Mouse (Mus musculus) CH12.LX (cell line): ENCODE results near the gene Gramd1a. TPM values are rescaled to one million over a fixed set of nuclear protein-coding genes. Genes with fewer than 3 reads are reported as not detected.

Experiments used
- DNase-seq: peaks from one replicate; pipeline ENCODE4 v3.0.0-alpha.2; 2013; ENCODE audit errors: extremely low read depth
- H3K27ac ChIP-seq: 2 replicates; pipeline ENCODE4 v1.5.1; 2012; ENCODE audit warnings: low read depth, mild to moderate bottlenecking, control low read depth, moderate library complexity; ENCODE audit not compliant: insufficient read depth
- H3K27me3 ChIP-seq: replicated peaks from 2 replicates; pipeline ENCODE3; 2012; ENCODE audit warnings: inconsistent platforms
- H3K36me3 ChIP-seq, 2 experiments: replicated peaks in 1 of 2; 2 replicates each; pipeline versions ENCODE3 to v1.6.1; 2012; ENCODE audit warnings: inconsistent platforms in 1 of 2, low read length in 1 of 2, mild to moderate bottlenecking in 1 of 2, mixed read lengths in 1 of 2, moderate library complexity in 1 of 2; ENCODE audit not compliant: control insufficient read depth in 1 of 2, insufficient read depth in 1 of 2
- H3K4me1 ChIP-seq, 2 experiments: 2 replicates each; pipeline ENCODE4 v1.6.1; 2012; ENCODE audit warnings: inconsistent platforms in 1 of 2, moderate library complexity in 1 of 2; ENCODE audit not compliant: insufficient read depth in 2 of 2, control insufficient read depth in 1 of 2
- H3K4me2 ChIP-seq: 2 replicates; pipeline ENCODE4 v1.6.1; 2012; ENCODE audit warnings: low read depth, mild to moderate bottlenecking, control low read depth; ENCODE audit not compliant: poor library complexity, insufficient read depth, severe bottlenecking
- H3K4me3 ChIP-seq, 3 experiments: fragments of 150-350 bp in 1 of 3; sonication (generic) in 1 of 3; replicated peaks in 1 of 3; 2 replicates each; pipeline versions ENCODE3 to v1.5.1; 2011 to 2012; ENCODE audit warnings: low read depth in 2 of 3, low read length in 2 of 3, mild to moderate bottlenecking in 2 of 3, moderate library complexity in 2 of 3, control low read depth in 1 of 3, improper control_type of control experiment in 1 of 3, inconsistent platforms in 1 of 3, mixed read lengths in 1 of 3; ENCODE audit not compliant: poor library complexity in 1 of 3
- H3K79me2 ChIP-seq: replicated peaks from 2 replicates; pipeline ENCODE4 v1.6.1; 2012; ENCODE audit warnings: mild to moderate bottlenecking, moderate library complexity; ENCODE audit not compliant: control insufficient read depth, poor library complexity, insufficient read depth, severe bottlenecking; ENCODE audit errors: extremely low read depth
- H3K9ac ChIP-seq: 2 replicates; pipeline ENCODE4 v1.6.1; 2012; ENCODE audit warnings: low read depth, mild to moderate bottlenecking, control low read depth, moderate library complexity; ENCODE audit not compliant: insufficient read depth
- H3K9me3 ChIP-seq: replicated peaks from 2 replicates; pipeline ENCODE3; 2012; ENCODE audit warnings: low read length, inconsistent platforms, mixed read lengths
- BHLHE40 ChIP-seq: IDR thresholded peaks from 2 replicates; pipeline ENCODE4 v1.6.1; 2011; ENCODE audit warnings: mild to moderate bottlenecking, low read depth, low read length, improper control_type of control experiment
- CHD1 ChIP-seq: IDR thresholded peaks from 2 replicates; pipeline ENCODE4 v1.6.1; 2012; ENCODE audit warnings: low read depth, low read length, improper control_type of control experiment, inconsistent platforms
- CHD2 ChIP-seq: IDR thresholded peaks from 2 replicates; pipeline ENCODE4 v1.6.1; 2011; ENCODE audit warnings: low read length, improper control_type of control experiment
- CTCF ChIP-seq, 2 experiments: IDR thresholded peaks in 1 of 2; conservative IDR thresholded peaks in 1 of 2; 2 replicates each; pipeline ENCODE4 v1.5.1; 2011 to 2012; ENCODE audit warnings: low read depth in 2 of 2, low read length in 2 of 2, improper control_type of control experiment in 1 of 2, inconsistent platforms in 1 of 2, mild to moderate bottlenecking in 1 of 2, moderate library complexity in 1 of 2
- E2F4 ChIP-seq: IDR thresholded peaks from 2 replicates; pipeline ENCODE4 v1.6.1; 2011; ENCODE audit warnings: low read depth, low read length, improper control_type of control experiment; ENCODE audit not compliant: insufficient replicate concordance
- EP300 ChIP-seq: IDR thresholded peaks from 2 replicates; pipeline ENCODE4 v1.6.1; 2011; ENCODE audit warnings: low read length, improper control_type of control experiment
- IRF4 ChIP-seq: IDR thresholded peaks from 2 replicates; pipeline ENCODE4 v1.6.1; 2014; ENCODE audit warnings: low read depth, mild to moderate bottlenecking, inconsistent platforms, low read length, improper control_type of control experiment
- JUN ChIP-seq: IDR thresholded peaks from 2 replicates; pipeline ENCODE4 v1.6.1; 2011; ENCODE audit warnings: low read depth, mild to moderate bottlenecking, low read length, improper control_type of control experiment, moderate library complexity; ENCODE audit not compliant: insufficient read depth
- KAT2A ChIP-seq: IDR thresholded peaks from 2 replicates; pipeline ENCODE4 v1.6.1; 2012; ENCODE audit warnings: low read length, improper control_type of control experiment, inconsistent platforms; ENCODE audit not compliant: insufficient replicate concordance
- MAFK ChIP-seq: IDR thresholded peaks from 2 replicates; pipeline ENCODE4 v1.6.1; 2011; ENCODE audit warnings: low read length, improper control_type of control experiment; ENCODE audit not compliant: insufficient replicate concordance
- MAX ChIP-seq: IDR thresholded peaks from 2 replicates; pipeline ENCODE4 v1.6.1; 2011; ENCODE audit warnings: low read length, improper control_type of control experiment
- MEF2A ChIP-seq: IDR thresholded peaks from 2 replicates; pipeline ENCODE4 v1.6.1; 2014; ENCODE audit warnings: low read depth, mild to moderate bottlenecking, inconsistent platforms, low read length, improper control_type of control experiment, borderline replicate concordance
- MYC ChIP-seq: IDR thresholded peaks from 2 replicates; pipeline ENCODE4 v1.6.1; 2011; ENCODE audit warnings: low read depth, mild to moderate bottlenecking, improper control_type of control experiment, low read length
- NELFE ChIP-seq: IDR thresholded peaks from 2 replicates; pipeline ENCODE4 v1.6.1; 2011; ENCODE audit warnings: low read depth, low read length, improper control_type of control experiment
- NRF1 ChIP-seq: IDR thresholded peaks from 2 replicates; pipeline ENCODE4 v1.6.1; 2014; ENCODE audit warnings: low read depth, mild to moderate bottlenecking, inconsistent platforms, low read length, improper control_type of control experiment, moderate library complexity
- PAX5 ChIP-seq: IDR thresholded peaks from 2 replicates; pipeline ENCODE4 v1.6.1; 2012; ENCODE audit warnings: low read length, inconsistent platforms, mixed read lengths
- POLR2A ChIP-seq: IDR thresholded peaks from 2 replicates; pipeline ENCODE4 v1.6.1; 2011; ENCODE audit warnings: low read depth, mild to moderate bottlenecking, improper control_type of control experiment, low read length
- RAD21 ChIP-seq: IDR thresholded peaks from 2 replicates; pipeline ENCODE4 v1.6.1; 2011; ENCODE audit warnings: low read depth, mild to moderate bottlenecking, low read length, improper control_type of control experiment, moderate library complexity
- SMC3 ChIP-seq: IDR thresholded peaks from 2 replicates; pipeline ENCODE4 v1.6.1; 2011; ENCODE audit warnings: low read depth, low read length, improper control_type of control experiment
- TCF12 ChIP-seq: IDR thresholded peaks from 2 replicates; pipeline ENCODE4 v1.6.1; 2014; ENCODE audit warnings: low read depth, mild to moderate bottlenecking, inconsistent platforms, low read length, improper control_type of control experiment
- UBTF ChIP-seq: IDR thresholded peaks from 2 replicates; pipeline ENCODE4 v1.6.1; 2012; ENCODE audit warnings: low read depth, mild to moderate bottlenecking, inconsistent platforms, low read length, improper control_type of control experiment, moderate library complexity
- USF2 ChIP-seq: conservative IDR thresholded peaks from 2 replicates; pipeline ENCODE4 v1.6.1; 2011; ENCODE audit warnings: low read depth, low read length, improper control_type of control experiment
- ZC3H11A ChIP-seq: IDR thresholded peaks from 2 replicates; pipeline ENCODE4 v1.6.1; 2012; ENCODE audit warnings: low read depth, mild to moderate bottlenecking, inconsistent platforms, low read length, improper control_type of control experiment
- ZKSCAN1 ChIP-seq: IDR thresholded peaks from 2 replicates; pipeline ENCODE4 v1.6.1; 2012; ENCODE audit warnings: low read depth, inconsistent platforms, low read length, improper control_type of control experiment, borderline replicate concordance
- ZNF384 ChIP-seq: IDR thresholded peaks from 2 replicates; pipeline ENCODE4 v1.6.1; 2012; ENCODE audit warnings: low read depth, low read length, improper control_type of control experiment, inconsistent platforms
- dilution Hi-C: fragments of 300-500 bp; cut with MboI; formaldehyde crosslinking; loops from 2 replicates; pipeline ENCODE4 v1.14.3; 2020; ENCODE audit warnings: low sequenced_read_pairs; ENCODE audit not compliant: extremely low pct_unique_long_range_greater_than_20kb, extremely low pct_ligation_motif_present
- in situ Hi-C: fragments of 300-500 bp; cut with MboI; formaldehyde crosslinking; loops from 3 replicates; pipeline ENCODE4 v1.14.3; 2019; ENCODE audit warnings: low sequenced_read_pairs, low pct_ligation_motif_present, low pct_unique_long_range_greater_than_20kb, mixed read lengths
- polyA plus RNA-seq: library from polyadenylated mRNA; unstranded; fragments of >175 nt; gene quantifications from 2 replicates; pipeline ENCODE4 v1.2.1, GENCODE M21; 2012; ENCODE audit warnings: low read depth; ENCODE audit not compliant: insufficient read length
- total RNA-seq, 2 experiments: library from RNA; depleted of rRNA; stranded (reverse); fragments of 300-350 nt in 1 of 2; fragments of >200 nt in 1 of 2; gene quantifications; 2 replicates each; pipeline ENCODE4 v1.2.3; 2012 to 2014

Gene Gramd1a
- total and polyA plus RNA-seq, 3 experiments: 49.5 to 90.7 (median 86.0) TPM

GRCm38 (mm10) chr7:31097583-31098248 is 58.0 kb downstream of the Gramd1a start:
- dilution Hi-C loops: no loop called here
- Histone ChIP-seq H3K79me2 (no peaks in the 10 kb centered on the region), H3K36me3 (peaks cover 0 to 39% of the 10 kb centered on the region in 2 experiments), H3K9me3 (peaks cover 3% of the 10 kb centered on the region), H3K27ac (no peak overlapping the region), H3K4me1 (peaks cover 6 to 16% of the 10 kb centered on the region in 2 experiments), H3K4me2 (peak overlapping the region; percentile 16; the same call in 1 of the 2 replicates), H3K27me3 (peaks cover 18% of the 10 kb centered on the region), H3K9ac (no peak overlapping the region), H3K4me3 (no peak overlapping the region)
- in situ Hi-C loops: loop anchor here (5.0 kb wide), 2 partner anchors 35 to 80 kb away; no protein-coding TSS in a partner anchor
- DNase-seq: peak; percentile 93
- TF ChIP-seq SMC3 (peak; percentile 81), MYC (no peak), PAX5 (no peak), BHLHE40 (no peak), E2F4 (no peak), CHD1 (no peak), POLR2A (no peak), TCF12 (no peak), RAD21 (peak; percentile 82), JUN (no peak), USF2 (no peak), NELFE (0 out of 2 replicates have a peak, but pooled peaks have one; percentile 4), MAX (no peak), EP300 (no peak), MEF2A (0 out of 2 replicates have a peak, but pooled peaks have one; percentile 24), ZNF384 (no peak), ZC3H11A (peak; percentile 26; the same call in 1 of the 2 replicates), KAT2A (no peak), NRF1 (no peak), ZKSCAN1 (no peak), MAFK (no peak), UBTF (no peak), CHD2 (no peak), CTCF (conservative IDR thresholded peaks at IDR 0.05 in 1 of 2, IDR thresholded peaks at IDR 0.05 in 1 of 2; ENCODE audit: low read depth in 2 of 2, low read length in 2 of 2) (peak; percentile 64 to 94; a peak in 3 of 4 replicates), IRF4 (peak; percentile 37; the same call in 1 of the 2 replicates)
